28 mouse cellular contexts compared by ENCODE assay signal in the genomic region with DNA sequence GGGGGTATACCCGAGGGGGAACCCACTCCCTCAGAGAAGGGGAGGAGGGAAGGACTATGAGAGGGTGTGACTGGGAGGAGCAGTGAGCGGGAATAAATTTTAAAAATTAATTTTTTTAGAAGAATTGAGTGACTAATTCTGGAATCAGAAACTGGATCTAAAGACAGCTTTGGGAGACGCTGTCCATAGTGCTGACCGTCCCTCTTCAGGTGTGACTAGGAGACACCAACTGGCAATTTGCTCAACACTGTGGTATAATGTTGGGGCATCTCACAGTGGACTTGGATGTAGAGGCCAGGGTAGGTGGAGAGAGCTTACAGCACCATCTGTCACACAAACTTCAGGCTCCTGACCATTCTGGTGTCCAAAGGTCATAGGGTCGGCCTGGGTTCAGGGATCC. TPM values are rescaled to one million over a fixed set of nuclear protein-coding genes. Genes with fewer than 3 reads are reported as not detected.
A peak's percentile ranks its signal among the peaks of the same experiment; 100 is the strongest.
DNase-seq lines count a peak whose midpoint lies in the region; ATAC-seq lines count a peak whose summit lies in the region.
"Had no signal": no experiment of that assay in that cellular context is flagged by ENCODE, and none has a peak within 500 bp of the region (broad histone marks: within the 10 kb centered on the region; RNA-seq: fewer than 3 reads in every experiment).

No protein-coding gene starts in this region.

- H3K27ac ChIP-seq in embryonic facial prominence, embryonic 14.5 days (replicated peaks; ENCODE audit: low read depth, low read length): no peak overlapping the region
- no peak overlapping the region for H3K27ac ChIP-seq in hindbrain, embryonic 13.5 days
- H3K27ac ChIP-seq in forebrain, embryonic 14.5 days (ENCODE audit: low read depth, low read length): no peak overlapping the region
- H3K27ac ChIP-seq: forebrain, embryonic 13.5 days; heart, adult 2 months; limb, embryonic 12.5 days; liver, embryonic 12.5 days; lung, embryonic 15.5 days; midbrain, embryonic 10.5 days; neural tube, embryonic 13.5 days had no signal

- no peak overlapping the region for H3K9ac ChIP-seq in embryonic facial prominence, embryonic 14.5 days (ENCODE audit: low read depth, low read length)
- no peak overlapping the region for H3K9ac ChIP-seq in hindbrain, embryonic 13.5 days
- no peak overlapping the region for H3K9ac ChIP-seq in forebrain, embryonic 14.5 days (ENCODE audit: low read length)
- H3K9ac ChIP-seq: forebrain, embryonic 13.5 days; limb, embryonic 12.5 days; liver, embryonic 12.5 days; lung, embryonic 15.5 days; neural tube, embryonic 13.5 days had no signal

- H3K4me1 ChIP-seq in embryonic facial prominence, embryonic 14.5 days (ENCODE audit: control insufficient read depth, insufficient read depth, low read length): no peaks in the 10 kb centered on the region
- H3K4me1 ChIP-seq in hindbrain, embryonic 13.5 days (replicated peaks): peaks cover 4% of the 10 kb centered on the region
- no peaks in the 10 kb centered on the region for H3K4me1 ChIP-seq in forebrain, embryonic 14.5 days (ENCODE audit: control insufficient read depth, insufficient read depth, low read length)
- H3K4me1 ChIP-seq: forebrain, embryonic 13.5 days; limb, embryonic 12.5 days; liver, embryonic 12.5 days; lung, embryonic 15.5 days; midbrain, embryonic 10.5 days had no signal

- H3K4me3 ChIP-seq in embryonic facial prominence, embryonic 14.5 days (ENCODE audit: low read depth, low read length): no peak overlapping the region
- H3K4me3 ChIP-seq in hindbrain, embryonic 13.5 days: no peak overlapping the region
- no peak overlapping the region for H3K4me3 ChIP-seq in forebrain, embryonic 14.5 days (ENCODE audit: low read depth, low read length)
- H3K4me3 ChIP-seq: erythroblast, embryonic 14.5 days; forebrain, embryonic 13.5 days; heart, adult 2 months; limb, embryonic 12.5 days; liver, embryonic 12.5 days; lung, embryonic 15.5 days; midbrain, embryonic 10.5 days; neural tube, embryonic 13.5 days had no signal

- no peak overlapping the region for H3K4me2 ChIP-seq in embryonic facial prominence, embryonic 14.5 days (ENCODE audit: low read depth, low read length)
- H3K4me2 ChIP-seq in hindbrain, embryonic 13.5 days: no peak overlapping the region
- H3K4me2 ChIP-seq in forebrain, embryonic 14.5 days (ENCODE audit: low read length): no peak overlapping the region
- H3K4me2 ChIP-seq: forebrain, embryonic 13.5 days; limb, embryonic 12.5 days; liver, embryonic 12.5 days; lung, embryonic 15.5 days; neural tube, embryonic 13.5 days had no signal

- no peaks in the 10 kb centered on the region for H3K9me3 ChIP-seq in embryonic facial prominence, embryonic 14.5 days (ENCODE audit: control insufficient read depth, low read length)
- H3K9me3 ChIP-seq in hindbrain, embryonic 13.5 days: no peaks in the 10 kb centered on the region
- no peaks in the 10 kb centered on the region for H3K9me3 ChIP-seq in forebrain, embryonic 14.5 days (replicated peaks; ENCODE audit: control insufficient read depth, low read length)
- H3K9me3 ChIP-seq: forebrain, embryonic 13.5 days; limb, embryonic 12.5 days; liver, embryonic 12.5 days; lung, embryonic 15.5 days; midbrain, embryonic 10.5 days; neural tube, embryonic 13.5 days had no signal

- ATAC-seq in embryonic facial prominence, embryonic 14.5 days (ENCODE audit: low read depth): no peak
- ATAC-seq in hindbrain, embryonic 13.5 days (ENCODE audit: low FRiP score): no peak
- no peak for ATAC-seq in forebrain, embryonic 14.5 days
- ATAC-seq: activated CD4-positive, CD25-positive, alpha-beta regulatory T cell, adult 4 months; hindbrain, embryonic 16.5 days; liver, embryonic 12.5 days had no signal

- WGBS in embryonic facial prominence, embryonic 14.5 days: 54% methylated on average over 5 of the region's 5 CpGs
- 56% methylated on average over 5 of the region's 5 CpGs for WGBS in hindbrain, embryonic 13.5 days
- WGBS in forebrain, embryonic 14.5 days: 53% methylated on average over 5 of the region's 5 CpGs

- DNase-seq in kidney, postnatal 4 days: peak; percentile 45 to 49
- DNase-seq in kidney, adult 11 months: no peak
- peak; percentile 3 for DNase-seq in c-Kit-positive CD71-positive TER-119-negative erythroid progenitor cells, embryonic 14.5 days (ENCODE audit: low read depth)
- peak; percentile 23 for DNase-seq in embryonic facial prominence, embryonic 14.5 days (ENCODE audit: low spot score)
- DNase-seq in layer of hippocampus, postnatal 10 days (ENCODE audit: low spot score in 2 of 2): no peak
- DNase-seq in forebrain, embryonic 14.5 days (ENCODE audit: low spot score): no peak
- DNase-seq: cerebellum, adult 9-10 months; gastrocnemius, postnatal 25 days; heart, adult 2 months; heart, postnatal 4 days; kidney, adult 18-20 months; layer of hippocampus, adult 9-11 months; lung, postnatal 4 days; thymus, postnatal 4 days had no signal

- H3K27me3 ChIP-seq in embryonic facial prominence, embryonic 14.5 days (replicated peaks; ENCODE audit: control insufficient read depth, insufficient read depth, low read length): no peaks in the 10 kb centered on the region
- H3K27me3 ChIP-seq in hindbrain, embryonic 13.5 days: 0 out of 2 replicates have a peak, but pooled peaks cover 14% of the 10 kb centered on the region
- H3K27me3 ChIP-seq in forebrain, embryonic 14.5 days (replicated peaks; ENCODE audit: control insufficient read depth, insufficient read depth, low read length): no peaks in the 10 kb centered on the region
- H3K27me3 ChIP-seq: liver, embryonic 12.5 days; lung, embryonic 15.5 days; neural tube, embryonic 13.5 days had no signal

- no peaks in the 10 kb centered on the region for H3K36me3 ChIP-seq in embryonic facial prominence, embryonic 14.5 days (ENCODE audit: control insufficient read depth, insufficient read depth, low read length)
- no peaks in the 10 kb centered on the region for H3K36me3 ChIP-seq in hindbrain, embryonic 13.5 days
- H3K36me3 ChIP-seq in forebrain, embryonic 14.5 days (ENCODE audit: control insufficient read depth, insufficient read depth, low read length): no peaks in the 10 kb centered on the region
- H3K36me3 ChIP-seq: limb, embryonic 12.5 days; liver, embryonic 12.5 days; lung, embryonic 15.5 days; midbrain, embryonic 10.5 days; neural tube, embryonic 13.5 days had no signal

RNA-seq across cellular contexts. Expression of a gene that starts 51.9 kb away (rescaled TPM):
- polyA plus RNA-seq in embryonic facial prominence, embryonic 14.5 days (2014; fragmentation: Nextera tagmentation; extraction: Ambion mirVana): not detected in 2 replicates
- polyA plus RNA-seq in hindbrain, embryonic 13.5 days (2015; fragmentation: Nextera tagmentation; extraction: Ambion mirVana): not detected in 2 replicates
- not detected for total RNA-seq in layer of hippocampus, postnatal 10 days (2021)
- not detected in 2 replicates for polyA plus RNA-seq in forebrain, embryonic 14.5 days (2014; fragmentation: Nextera tagmentation; extraction: Ambion mirVana)
- total RNA-seq: adrenal gland, postnatal 4 days; common myeloid progenitor, adult 5-6 weeks; gastrocnemius, postnatal 25 days; heart, adult 2 months; heart, postnatal 4 days; left cerebral cortex, adult 8-10 months had no signal
- polyA plus RNA-seq: activated CD4-positive, CD25-positive, alpha-beta regulatory T cell, adult 4 months; erythroblast, embryonic 14.5 days; forebrain, embryonic 13.5 days; heart, embryonic 14.5 days; hindbrain, embryonic 16.5 days; limb, embryonic 12.5 days; liver, embryonic 12.5 days; lung, embryonic 15.5 days; midbrain, embryonic 10.5 days; neural tube, embryonic 13.5 days had no signal

Comparison
In these comparisons a context has a peak if more than half of its experiments do, and no peak if none do; other contexts are left out.
1. DNase-seq: peak in kidney, postnatal 4 days (2 of 2), c-Kit-positive CD71-positive TER-119-negative erythroid progenitor cells, embryonic 14.5 days (single experiment) and embryonic facial prominence, embryonic 14.5 days (single experiment); none in kidney, adult 11 months (single experiment), layer of hippocampus, postnatal 10 days (0 of 2) and forebrain, embryonic 14.5 days (single experiment).